Comparison of ENCODE assay signal across 20 mouse cellular contexts in genomic region chr12:100762663-100763425, GRCm38 (mm10). TPM values are rescaled to one million over a fixed set of nuclear protein-coding genes. Genes with fewer than 3 reads are reported as not detected.
DNase-seq lines count a peak whose midpoint lies in the region; ATAC-seq lines count a peak whose summit lies in the region.
"Had no signal": no experiment of that assay in that cellular context is flagged by ENCODE, and none has a peak within 500 bp of the region (broad histone marks: within the 10 kb centered on the region; RNA-seq: fewer than 3 reads in every experiment).

No protein-coding gene starts in this region.

- H3K36me3 ChIP-seq in forebrain, embryonic 12.5 days (replicated peaks), result no peaks in the 10 kb centered on the region
- H3K36me3 ChIP-seq in forebrain, embryonic 11.5 days (ENCODE audit: control insufficient read depth, insufficient read depth, low read length), result no peaks in the 10 kb centered on the region
- H3K36me3 ChIP-seq: heart, embryonic 13.5 days; neural tube, embryonic 13.5 days; stomach, embryonic 15.5 days had no signal

- no peak overlapping the region for H3K4me3 ChIP-seq in forebrain, embryonic 12.5 days (replicated peaks)
- H3K4me3 ChIP-seq in forebrain, embryonic 11.5 days (ENCODE audit: low read depth, low read length), result no peak overlapping the region
- H3K4me3 ChIP-seq: erythroblast, embryonic 14.5 days; heart, embryonic 13.5 days; neural tube, embryonic 13.5 days; stomach, embryonic 15.5 days had no signal

- H3K9me3 ChIP-seq in forebrain, embryonic 12.5 days, result no peaks in the 10 kb centered on the region
- H3K9me3 ChIP-seq in forebrain, embryonic 11.5 days (ENCODE audit: control insufficient read depth, low read length), result no peaks in the 10 kb centered on the region
- H3K9me3 ChIP-seq: heart, embryonic 13.5 days; neural tube, embryonic 13.5 days; stomach, embryonic 15.5 days had no signal

- H3K27me3 ChIP-seq in forebrain, embryonic 12.5 days, result no peaks in the 10 kb centered on the region
- no peaks in the 10 kb centered on the region for H3K27me3 ChIP-seq in forebrain, embryonic 11.5 days (ENCODE audit: control insufficient read depth, insufficient read depth, low read length)
- H3K27me3 ChIP-seq: CH12.LX; heart, embryonic 13.5 days; neural tube, embryonic 13.5 days; stomach, embryonic 15.5 days had no signal

- H3K4me1 ChIP-seq in forebrain, embryonic 12.5 days, result peaks cover 11% of the 10 kb centered on the region; the same call in 1 of the 2 replicates
- no peaks in the 10 kb centered on the region for H3K4me1 ChIP-seq in forebrain, embryonic 11.5 days (replicated peaks; ENCODE audit: control insufficient read depth, insufficient read depth, low read length)
- H3K4me1 ChIP-seq: heart, embryonic 13.5 days; stomach, embryonic 15.5 days had no signal

- no peak overlapping the region for H3K4me2 ChIP-seq in forebrain, embryonic 12.5 days
- no peak overlapping the region for H3K4me2 ChIP-seq in forebrain, embryonic 11.5 days (ENCODE audit: low read depth, low read length, severe bottlenecking)
- H3K4me2 ChIP-seq: heart, embryonic 13.5 days; neural tube, embryonic 13.5 days; stomach, embryonic 15.5 days had no signal

- H3K9ac ChIP-seq in forebrain, embryonic 12.5 days, result no peak overlapping the region
- no peak overlapping the region for H3K9ac ChIP-seq in forebrain, embryonic 11.5 days (ENCODE audit: low read length)
- H3K9ac ChIP-seq: heart, embryonic 13.5 days; neural tube, embryonic 13.5 days; stomach, embryonic 15.5 days had no signal

- H3K27ac ChIP-seq in forebrain, embryonic 12.5 days, result peak overlapping the region; percentile 20; the same call in 1 of the 2 replicates
- no peak overlapping the region for H3K27ac ChIP-seq in forebrain, embryonic 11.5 days (ENCODE audit: low read depth, low read length)
- H3K27ac ChIP-seq: heart, embryonic 13.5 days; hindbrain, postnatal 0 days; neural tube, embryonic 13.5 days; stomach, embryonic 15.5 days had no signal

- DNase-seq in forebrain, embryonic 11.5 days (ENCODE audit: low spot score), result no peak
- DNase-seq in layer of hippocampus, adult 8-10 months (ENCODE audit: low spot score in 2 of 2), result peak; percentile 38 to 44
- no peak for DNase-seq in layer of hippocampus, postnatal 14 days (ENCODE audit: low spot score in 2 of 2)
- DNase-seq in brain, adult 2 months (ENCODE audit: low read depth, low spot score), result peak; percentile 80
- DNase-seq in layer of hippocampus, adult 9-11 months, result peak; percentile 58
- no peak for DNase-seq in kidney, postnatal 4 days
- DNase-seq: adrenal gland, postnatal 10 days; heart, postnatal 4 days; kidney, adult 18-20 months; kidney, postnatal 25 days; lung, adult 18-20 months; lung, postnatal 4 days had no signal

- WGBS in forebrain, embryonic 12.5 days, result 54% methylated on average over 11 of the region's 11 CpGs
- 63% methylated on average over 11 of the region's 11 CpGs for WGBS in forebrain, embryonic 11.5 days

- no peak for ATAC-seq in forebrain, embryonic 12.5 days (ENCODE audit: low FRiP score)
- ATAC-seq in forebrain, embryonic 11.5 days (replicated peaks; ENCODE audit: low FRiP score), result no peak
- ATAC-seq in megakaryocyte progenitor cell, adult 5-6 weeks (replicated peaks; ENCODE audit: poor library complexity), result no peak
- ATAC-seq: hindbrain, postnatal 0 days had no signal

RNA-seq across cellular contexts. Expression of gene Dglucy, which starts 16.0 kb away (rescaled TPM):
- 1.4 and 2.7 TPM in 2 replicates for polyA plus RNA-seq in forebrain, embryonic 12.5 days (2016; fragmentation: Nextera tagmentation; extraction: Ambion mirVana)
- 0.87 and 0.92 TPM in 2 replicates for polyA plus RNA-seq in forebrain, embryonic 11.5 days (2014; fragmentation: Nextera tagmentation; extraction: Ambion mirVana)
- 1 to 10 TPM; 7.4 to 9.8 (median 8.0) TPM for total RNA-seq in layer of hippocampus, adult 8-10 months (2022)
- 1 to 10 TPM; 5.1 to 6.7 TPM for total RNA-seq in layer of hippocampus, postnatal 14 days (2021)
- total RNA-seq in megakaryocyte progenitor cell, adult 5-6 weeks (2015), result 12.5 and 15.1 TPM in 2 replicates
- 13.1 and 15.3 TPM in 2 replicates for total RNA-seq in megakaryocyte progenitor cell, adult 5-6 weeks (2017)
- polyA plus RNA-seq: erythroblast, embryonic 14.5 days had no signal

RNA-seq across cellular contexts. Expression of gene Rps6ka5, which starts 36.1 kb away (rescaled TPM):
- 6.4 and 6.5 TPM in 2 replicates for polyA plus RNA-seq in forebrain, embryonic 12.5 days (2016; fragmentation: Nextera tagmentation; extraction: Ambion mirVana)
- 3.5 and 4.6 TPM in 2 replicates for polyA plus RNA-seq in forebrain, embryonic 11.5 days (2014; fragmentation: Nextera tagmentation; extraction: Ambion mirVana)
- total RNA-seq in layer of hippocampus, adult 8-10 months (2022), result 10 to 100 TPM; 25.7 to 28.7 (median 27.5) TPM
- 10 to 100 TPM; 17.1 to 17.6 TPM for total RNA-seq in layer of hippocampus, postnatal 14 days (2021)
- total RNA-seq in megakaryocyte progenitor cell, adult 5-6 weeks (2015), result 21.8 and 26.2 TPM in 2 replicates
- total RNA-seq in megakaryocyte progenitor cell, adult 5-6 weeks (2017), result 25.4 and 29.1 TPM in 2 replicates

Comparison
In these comparisons a context has a peak if more than half of its experiments do, and no peak if none do; other contexts are left out.
1. DNase-seq: peak in layer of hippocampus, adult 8-10 months (2 of 2), brain, adult 2 months (single experiment) and layer of hippocampus, adult 9-11 months (single experiment); none in forebrain, embryonic 11.5 days (single experiment), layer of hippocampus, postnatal 14 days (0 of 2) and kidney, postnatal 4 days (0 of 2).